Mouse (Mus musculus): ENCODE measurements around the gene Exosc7.

The Exosc7 gene

DNA sequence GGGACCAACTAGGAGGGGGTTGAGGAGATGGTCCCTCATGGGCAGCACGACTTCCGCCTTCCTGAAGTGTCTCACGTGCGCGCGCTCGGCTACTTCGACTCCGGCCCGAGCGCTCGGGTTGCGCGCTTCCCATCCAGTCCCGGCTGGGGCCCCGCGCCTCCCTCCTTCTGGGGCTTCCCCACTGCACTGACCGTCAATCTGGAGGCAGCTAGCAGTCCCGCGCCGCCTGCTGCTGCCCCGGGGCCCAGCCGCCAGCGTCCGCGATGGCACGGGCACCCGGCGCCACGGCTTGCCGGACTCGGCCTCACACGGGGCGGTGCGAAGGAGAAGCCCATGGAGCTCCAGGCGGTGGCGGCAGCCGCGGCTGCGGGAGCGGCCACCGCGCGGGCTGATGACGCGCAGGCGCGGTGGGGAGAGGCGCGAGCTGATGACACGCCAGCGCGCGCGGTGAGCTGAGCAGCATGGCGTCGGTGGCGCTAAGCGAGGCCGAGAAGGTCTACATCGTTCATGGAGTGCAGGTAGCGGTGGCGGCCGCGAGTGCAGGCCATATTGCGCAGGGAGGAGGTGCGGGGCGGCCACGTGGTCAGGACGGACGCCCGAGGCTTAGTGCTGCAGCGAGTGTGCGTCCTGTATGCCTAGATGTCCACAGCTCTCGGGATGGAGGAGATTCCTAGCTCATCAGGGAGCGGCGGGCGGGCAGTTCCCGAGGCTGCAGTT is at the start of gene Exosc7, which contains the start of gene Zdhhc3:
Gene Exosc7, plus strand, starts transcription at position 411 of the 717 bp plus-strand sequence.
Gene Zdhhc3, minus strand, starts transcription at position 401 of the 717 bp plus-strand sequence.
- in situ Hi-C loops (cut with MboI; ENCODE audit: low sequenced_read_pairs), result no loop called here

DNA sequence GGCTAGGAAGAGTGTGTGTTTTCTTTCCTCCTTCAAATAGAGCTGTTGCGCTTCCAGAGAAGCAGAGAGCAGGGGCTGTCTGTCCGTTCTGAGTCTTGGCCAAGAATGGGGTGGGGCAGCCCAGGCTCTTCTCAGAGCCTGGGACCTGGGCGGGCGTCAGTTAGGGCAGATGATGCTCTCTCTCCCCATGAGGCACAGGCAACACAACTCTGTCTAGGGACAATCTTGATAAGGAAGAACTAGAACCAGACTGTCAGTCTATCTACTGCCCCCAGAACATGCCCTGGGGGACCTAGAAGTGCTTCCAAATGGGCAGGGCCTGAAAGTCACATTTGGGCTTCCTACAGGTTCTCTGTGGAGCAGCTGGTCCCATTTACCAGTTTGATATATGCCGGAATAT is 33.9 kb upstream of the Exosc7 start:
- in situ Hi-C loops (cut with MboI; ENCODE audit: low sequenced_read_pairs), result no loop called here

DNA sequence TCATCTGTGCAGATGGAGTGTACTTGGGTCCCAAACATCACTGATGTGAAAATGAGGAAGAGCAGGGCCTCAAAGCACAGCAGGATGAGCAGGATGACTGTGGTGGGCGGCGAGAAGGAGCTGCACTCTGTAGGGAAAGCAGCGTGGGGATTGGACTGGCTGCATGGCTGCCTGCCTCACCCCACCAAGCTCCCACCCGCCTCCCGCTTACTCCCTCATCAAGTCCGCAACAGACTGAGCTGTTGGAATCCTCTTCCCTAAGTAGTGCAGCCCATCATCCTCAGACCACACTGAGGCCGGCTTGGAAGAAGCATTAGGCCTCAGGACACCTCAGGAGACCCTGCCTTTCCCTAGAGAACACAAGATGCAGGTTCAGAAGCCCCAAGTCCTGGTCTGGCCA is 32.7 kb upstream of the Exosc7 start:
- in situ Hi-C loops (cut with MboI; ENCODE audit: low sequenced_read_pairs), result no loop called here

DNA sequence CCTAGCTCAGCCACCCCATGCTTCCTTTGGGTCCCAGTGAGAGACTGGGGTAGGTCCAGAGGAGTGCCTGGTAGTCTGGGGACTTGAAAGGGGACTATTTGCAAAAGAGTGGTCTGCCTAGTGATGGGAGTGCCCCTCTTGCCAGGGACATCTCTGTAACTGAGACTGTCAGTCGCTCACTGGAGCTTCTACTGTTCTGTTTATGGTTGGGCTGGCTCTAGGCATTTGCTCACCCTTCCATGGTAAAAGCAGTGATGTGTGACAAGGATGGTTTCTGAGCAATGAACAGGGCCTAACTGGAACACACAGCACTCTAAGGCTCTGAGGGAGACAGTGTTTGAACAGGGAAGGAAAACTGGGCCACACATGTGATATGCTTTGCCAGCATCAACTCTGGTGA is 32.2 kb upstream of the Exosc7 start:
- in situ Hi-C loops (cut with MboI; ENCODE audit: low sequenced_read_pairs), result no loop called here

DNA sequence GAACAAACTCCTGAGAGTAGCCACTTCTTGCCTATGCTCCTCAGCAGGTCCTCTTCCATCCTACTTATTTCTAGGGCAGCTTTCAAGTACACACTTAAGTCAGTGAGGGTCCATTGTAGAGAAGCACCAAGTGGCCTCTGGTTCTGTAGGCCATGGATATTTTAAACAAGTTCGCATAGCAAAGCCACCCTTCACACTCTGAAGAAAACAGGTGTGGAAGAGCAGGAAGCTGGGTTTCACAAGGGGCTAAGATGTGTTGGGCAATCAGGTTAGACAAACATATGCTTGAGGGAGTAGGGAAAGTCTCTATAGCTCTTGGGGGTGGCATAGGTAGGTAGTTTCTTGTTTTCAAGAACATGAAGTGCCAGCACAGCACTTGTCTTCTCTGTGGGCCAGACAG is 27.6 kb upstream of the Exosc7 start:
- in situ Hi-C loops (cut with MboI; ENCODE audit: low sequenced_read_pairs), result no loop called here

DNA sequence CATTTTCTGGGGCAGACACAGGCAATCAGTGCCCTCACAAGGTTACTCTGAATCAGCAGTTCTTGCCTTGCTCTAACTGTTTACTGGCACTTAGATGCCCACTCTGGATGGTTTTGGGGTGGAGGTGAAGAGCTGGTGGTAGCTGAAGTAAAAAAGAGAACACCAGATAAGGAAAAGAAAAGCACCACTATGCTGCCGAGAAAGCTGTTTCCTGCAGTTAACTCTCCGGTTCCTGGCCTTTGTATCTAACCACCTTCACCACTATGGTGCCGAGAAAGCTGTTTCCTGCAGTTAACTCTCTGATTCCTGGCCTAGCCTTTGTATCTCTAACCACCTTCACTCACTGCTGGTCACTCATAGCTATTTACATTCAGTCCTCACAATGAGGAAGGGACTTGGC is 25.5 kb upstream of the Exosc7 start:
- in situ Hi-C loops (cut with MboI; ENCODE audit: low sequenced_read_pairs), result no loop called here

DNA sequence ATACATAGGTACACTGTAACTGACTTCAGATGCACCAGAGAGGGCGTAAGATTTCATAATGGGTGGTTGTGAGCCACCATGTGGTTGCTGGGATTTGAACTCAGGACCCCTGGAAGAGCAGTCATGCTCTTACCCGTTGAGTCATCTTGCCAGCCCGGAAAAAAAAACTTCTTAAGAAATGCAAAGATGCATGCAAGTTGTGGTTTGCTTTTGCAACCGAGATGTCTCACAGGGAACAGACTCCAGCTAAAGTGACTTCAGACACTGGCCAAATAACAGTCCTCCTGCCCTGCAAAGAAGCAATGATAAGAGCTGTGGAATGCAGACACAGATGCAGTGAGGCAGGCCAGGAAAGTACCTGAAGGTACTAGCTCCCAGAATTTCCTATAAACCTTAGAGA is 22.2 kb upstream of the Exosc7 start:
- in situ Hi-C loops (cut with MboI; ENCODE audit: low sequenced_read_pairs), result no loop called here

DNA sequence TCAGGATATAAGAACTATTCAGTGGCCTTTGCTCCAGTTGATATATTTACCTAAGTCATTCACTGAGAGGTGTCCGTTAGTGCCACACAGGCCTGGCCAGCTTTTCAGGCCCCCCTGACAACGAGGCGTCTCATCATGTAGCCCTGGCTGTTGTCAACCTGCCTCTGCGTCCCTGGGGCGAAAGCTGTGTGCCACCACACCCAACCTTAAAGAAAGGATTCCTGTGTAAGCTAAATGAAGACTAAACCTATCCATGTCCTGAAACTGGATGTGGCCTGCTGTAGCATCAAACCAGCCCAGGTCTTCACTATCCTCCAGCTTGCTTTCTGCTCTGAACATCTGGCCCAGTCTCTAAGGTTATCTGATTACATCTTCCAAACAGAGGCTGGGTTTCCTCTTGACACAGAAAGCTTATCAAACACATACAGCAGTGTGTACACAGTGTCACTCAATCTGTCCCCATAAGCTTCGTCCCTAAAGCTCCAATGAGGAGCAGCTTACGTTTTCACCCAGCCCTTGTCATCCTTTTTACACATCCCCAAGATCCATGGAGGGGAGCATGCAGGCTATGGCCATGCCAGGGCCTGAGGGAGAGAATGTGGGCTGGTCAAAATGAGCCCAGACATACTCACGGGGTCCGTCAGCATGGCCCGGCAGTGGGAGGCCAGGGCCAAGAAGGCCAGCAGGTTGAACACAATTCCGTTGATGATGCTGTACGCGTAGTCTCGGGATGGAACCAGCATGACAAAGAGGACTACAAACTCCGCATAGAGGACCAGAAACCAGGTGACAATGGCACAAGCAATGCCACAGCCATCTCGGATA is 13.2 kb upstream of the Exosc7 start:
- in situ Hi-C loops (cut with MboI; ENCODE audit: low sequenced_read_pairs), result no loop called here

DNA sequence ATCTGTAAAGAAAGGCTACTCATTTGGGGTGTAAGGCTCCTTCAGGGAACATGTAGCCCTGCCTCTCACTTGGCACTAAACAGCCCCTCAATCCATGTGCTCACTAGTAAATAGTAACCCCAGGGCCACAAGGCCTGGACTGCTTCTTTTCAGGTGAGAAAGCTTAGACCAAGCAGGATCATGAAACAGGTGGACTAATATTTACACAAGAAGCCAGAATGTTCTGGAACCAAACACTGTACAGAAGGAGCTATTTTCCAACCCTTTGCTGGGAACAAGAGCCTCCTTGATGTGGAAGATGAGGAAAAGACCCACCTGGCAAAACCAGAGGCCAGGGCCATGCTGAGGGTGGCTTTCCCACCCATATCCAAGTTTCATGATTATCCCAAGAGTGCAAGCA is 9.6 kb upstream of the Exosc7 start:
- in situ Hi-C loops (cut with MboI; ENCODE audit: low sequenced_read_pairs), result no loop called here

DNA sequence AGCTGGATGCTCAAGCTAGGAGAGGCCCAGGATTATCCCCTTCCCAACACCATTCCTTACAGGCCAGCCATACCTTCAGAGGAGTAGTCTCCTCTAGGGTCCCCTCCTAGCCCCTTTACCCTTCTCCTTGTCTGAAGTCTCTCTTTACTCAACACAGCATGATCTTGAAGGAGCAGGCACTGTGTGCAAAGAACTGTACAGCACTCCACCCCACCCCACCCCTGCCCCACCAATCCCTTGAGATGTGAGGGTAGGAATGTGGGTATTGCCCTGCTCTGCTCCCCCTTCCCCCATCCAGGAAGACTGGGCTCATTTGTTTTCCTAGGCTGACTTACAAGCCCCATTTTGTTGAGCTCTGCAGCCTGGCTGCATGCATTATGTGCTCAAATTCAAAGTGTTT is 8.7 kb upstream of the Exosc7 start:
- in situ Hi-C loops (cut with MboI; ENCODE audit: low sequenced_read_pairs), result no loop called here

DNA sequence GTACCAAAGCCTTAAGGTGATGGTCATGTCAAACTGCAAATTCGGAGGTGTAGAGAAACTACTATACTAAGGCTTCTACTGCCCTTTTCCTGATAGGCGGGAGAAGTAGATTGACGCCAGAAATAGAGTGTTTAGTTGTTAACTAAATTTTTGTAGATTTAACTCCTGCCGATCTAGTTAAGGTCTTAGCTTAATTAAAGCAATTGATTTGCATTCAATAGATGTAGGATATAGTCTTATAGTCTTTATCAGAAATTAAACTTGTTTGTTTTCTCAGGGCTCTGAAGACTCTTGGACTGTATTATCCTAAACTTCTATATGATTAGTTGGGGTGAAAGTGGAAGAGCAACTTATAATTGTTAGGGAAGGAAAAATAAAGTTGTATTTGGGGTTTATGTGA is 5.8 kb upstream of the Exosc7 start:
- in situ Hi-C loops (cut with MboI; ENCODE audit: low sequenced_read_pairs), result no loop called here

DNA sequence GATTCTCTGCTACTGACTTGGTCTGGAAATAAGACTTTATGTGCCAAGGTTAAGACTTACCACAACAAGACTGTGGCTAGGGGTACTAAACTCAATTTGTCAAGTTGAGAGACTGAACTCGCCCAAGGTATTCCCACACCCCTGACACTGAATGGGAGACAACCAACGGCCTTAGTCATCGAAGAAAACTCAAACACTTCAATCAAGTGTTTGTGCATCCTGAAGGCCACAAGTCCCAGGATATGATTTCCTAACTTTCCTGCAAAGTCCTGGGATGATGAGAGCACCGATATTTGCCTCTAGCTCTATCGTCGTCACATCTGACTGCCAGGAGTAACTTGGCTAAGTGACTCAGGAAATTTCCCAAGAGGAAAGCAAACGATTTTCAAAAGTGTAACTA is 3.8 kb upstream of the Exosc7 start:
- in situ Hi-C loops (cut with MboI; ENCODE audit: low sequenced_read_pairs), result no loop called here

DNA sequence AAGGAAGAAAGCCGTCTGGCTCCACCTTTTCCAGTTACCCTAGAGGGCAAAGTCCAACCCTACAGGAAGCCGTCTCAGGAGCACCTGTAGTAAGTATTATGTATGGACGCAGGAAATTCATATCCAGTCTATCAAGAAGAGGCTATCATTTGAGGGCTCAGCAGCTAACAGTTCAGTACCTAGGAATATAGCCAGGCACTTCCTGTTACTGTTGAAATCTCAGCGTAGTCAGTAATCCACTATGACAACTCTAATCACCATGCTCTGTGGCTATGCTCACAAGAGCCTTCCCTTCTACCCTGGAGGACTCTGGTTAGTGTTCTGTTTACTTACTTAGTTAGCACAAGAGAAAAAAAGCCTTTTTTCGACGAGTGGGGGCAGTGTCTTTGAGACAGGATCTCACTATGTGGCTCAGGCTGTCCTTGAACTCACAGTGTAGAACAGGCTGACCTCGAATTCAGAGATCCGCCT is 1.2 kb upstream of the Exosc7 start:
- in situ Hi-C loops (cut with MboI; ENCODE audit: low sequenced_read_pairs), result no loop called here

DNA sequence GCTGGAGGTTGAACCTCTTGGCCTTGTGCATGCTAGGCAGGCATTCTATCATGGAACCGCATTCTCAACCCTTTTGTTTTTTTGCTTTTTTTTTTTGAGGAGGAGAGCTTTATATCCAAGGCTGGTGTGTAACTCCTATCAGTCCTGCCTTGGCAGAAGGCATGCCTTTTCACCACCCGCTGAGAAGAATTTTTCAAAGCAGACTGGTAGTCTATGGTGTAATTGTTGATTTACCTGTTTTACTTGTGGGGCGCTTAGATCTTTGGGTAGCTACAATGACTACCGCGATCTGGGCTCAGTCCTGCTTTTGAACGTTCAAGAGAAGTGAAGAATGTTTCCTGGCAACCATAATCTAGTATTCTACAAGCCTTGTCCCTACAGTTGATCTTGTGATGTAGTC is 916 bp downstream of the Exosc7 start:
- in situ Hi-C loops (cut with MboI; ENCODE audit: low sequenced_read_pairs), result no loop called here

DNA sequence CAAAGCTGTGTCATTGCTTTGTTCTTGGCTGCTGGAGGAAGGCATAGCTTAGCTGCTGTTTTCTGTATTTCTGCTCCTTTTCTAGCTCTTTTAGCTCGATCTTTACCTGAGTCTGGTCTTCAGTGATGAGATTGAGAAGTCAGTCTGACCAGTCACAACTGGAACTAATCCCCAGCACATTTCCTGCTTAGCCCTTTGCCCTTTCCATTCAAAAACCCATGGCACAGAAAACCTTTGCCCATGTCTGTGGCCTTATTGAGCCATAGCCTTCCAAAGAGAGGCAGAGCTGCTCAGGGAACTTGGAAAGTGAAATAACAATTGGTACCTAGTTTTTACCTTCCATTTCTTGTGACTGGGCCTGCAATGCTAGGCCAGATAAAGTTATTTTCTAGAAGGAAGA is 2.6 kb downstream of the Exosc7 start:
- in situ Hi-C loops (cut with MboI; ENCODE audit: low sequenced_read_pairs), result no loop called here

DNA sequence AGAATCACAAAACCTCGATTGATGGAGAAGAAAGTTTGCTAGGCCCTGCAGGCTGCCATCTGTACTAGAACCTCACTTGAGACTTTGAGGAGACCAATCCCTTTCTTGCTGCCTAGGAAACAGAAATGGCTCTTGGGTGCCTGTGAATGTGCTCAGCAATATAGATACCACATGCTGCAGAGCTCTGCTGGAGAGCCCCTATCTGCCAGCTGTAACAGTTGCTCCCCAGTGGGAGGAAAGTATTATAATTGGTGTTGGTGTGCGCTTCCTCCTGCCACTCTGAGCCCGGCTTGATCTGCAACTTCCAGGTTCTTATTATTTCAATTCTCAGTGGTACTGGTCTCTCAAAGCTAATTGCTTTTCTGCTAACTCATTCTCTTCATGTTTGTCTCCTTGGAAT is 10.0 kb downstream of the Exosc7 start:
- in situ Hi-C loops (cut with MboI; ENCODE audit: low sequenced_read_pairs), result no loop called here

DNA sequence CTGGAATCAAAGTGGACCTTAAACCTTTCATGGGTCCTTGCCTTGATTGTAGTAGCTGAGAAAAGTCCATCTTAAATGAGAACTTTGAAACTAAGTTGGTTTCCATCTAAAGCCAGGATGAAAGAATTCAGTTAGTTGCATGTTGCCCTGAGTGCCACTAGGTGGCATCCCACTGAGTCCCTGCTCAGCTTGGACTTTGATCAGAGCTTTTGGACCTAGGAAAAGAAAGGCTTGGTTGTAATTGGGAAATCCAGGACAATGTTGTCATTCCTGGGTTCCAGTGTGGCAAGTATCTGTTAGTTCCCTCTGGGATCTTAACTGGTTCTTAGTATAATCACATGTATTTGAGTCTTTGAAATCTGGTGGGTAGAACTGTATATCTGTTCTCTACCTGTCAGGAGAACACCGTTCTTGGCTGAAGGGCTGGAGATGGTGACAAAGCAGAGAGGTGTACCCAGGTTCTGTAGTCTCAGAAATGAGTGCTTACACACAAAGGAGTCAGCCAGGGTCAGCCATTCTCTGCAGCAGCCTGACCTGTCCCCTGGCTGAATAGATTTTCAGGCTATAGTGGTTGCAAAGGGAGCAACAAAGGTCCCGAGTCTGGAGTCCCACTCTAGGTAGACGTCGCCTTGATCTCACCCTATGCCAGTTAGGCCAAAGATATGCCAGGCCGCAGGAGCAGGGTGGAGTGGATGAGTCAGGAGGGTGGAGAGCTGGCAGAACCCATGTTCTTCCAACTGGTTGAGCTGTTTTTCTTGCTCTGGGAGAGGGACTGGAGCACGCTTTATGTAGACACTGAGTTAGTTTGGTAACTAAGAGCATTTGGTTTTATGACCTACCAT is 10.8 kb downstream of the Exosc7 start:
- in situ Hi-C loops (cut with MboI; ENCODE audit: low sequenced_read_pairs), result no loop called here

DNA sequence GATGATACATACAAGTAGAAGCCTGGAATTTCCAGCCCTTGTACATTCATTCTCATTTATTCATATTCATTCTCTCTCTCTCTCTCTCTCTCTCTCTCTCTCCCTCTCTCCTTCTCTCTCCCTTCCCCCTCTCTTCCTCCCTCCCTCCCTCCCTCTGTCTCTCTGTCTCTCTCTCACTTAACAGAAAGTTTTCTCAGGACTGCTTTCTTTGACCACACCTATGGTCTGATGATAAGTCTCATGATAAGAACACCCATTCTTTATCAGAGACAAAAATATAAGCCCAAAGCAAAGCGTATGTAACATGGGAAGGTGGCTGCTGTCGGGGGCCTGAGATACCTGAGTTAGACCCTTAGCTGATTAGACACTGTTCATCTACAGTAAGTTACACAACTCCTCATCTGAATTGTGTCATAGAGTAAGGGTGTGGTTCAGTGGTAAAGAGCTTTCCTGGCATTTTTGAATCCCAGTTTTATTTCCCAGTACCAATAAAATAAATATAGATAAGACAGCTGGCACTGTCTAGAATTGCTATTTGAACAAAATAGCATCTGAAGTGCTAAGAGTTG is 11.5 kb downstream of the Exosc7 start:
- in situ Hi-C loops (cut with MboI; ENCODE audit: low sequenced_read_pairs), result no loop called here

DNA sequence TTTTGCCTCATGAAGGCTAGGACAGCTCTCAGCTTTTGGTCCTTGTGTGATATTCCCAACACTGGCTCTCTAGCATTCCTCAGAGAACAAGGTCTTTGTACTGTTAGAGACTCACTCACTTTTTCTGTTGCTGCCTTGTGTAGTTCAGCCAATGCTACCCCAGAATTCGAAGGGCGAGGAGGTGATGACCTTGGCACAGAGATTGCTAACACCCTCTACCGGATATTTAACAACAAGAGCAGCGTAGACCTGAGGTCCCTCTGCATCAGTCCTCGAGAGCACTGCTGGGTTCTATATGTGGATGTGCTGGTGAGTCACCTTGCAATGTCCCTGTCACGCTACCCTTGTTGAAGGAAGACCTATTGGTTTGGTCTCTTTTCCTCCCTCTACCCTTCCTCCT is 14.6 kb downstream of the Exosc7 start:
- in situ Hi-C loops (cut with MboI; ENCODE audit: low sequenced_read_pairs), result no loop called here

DNA sequence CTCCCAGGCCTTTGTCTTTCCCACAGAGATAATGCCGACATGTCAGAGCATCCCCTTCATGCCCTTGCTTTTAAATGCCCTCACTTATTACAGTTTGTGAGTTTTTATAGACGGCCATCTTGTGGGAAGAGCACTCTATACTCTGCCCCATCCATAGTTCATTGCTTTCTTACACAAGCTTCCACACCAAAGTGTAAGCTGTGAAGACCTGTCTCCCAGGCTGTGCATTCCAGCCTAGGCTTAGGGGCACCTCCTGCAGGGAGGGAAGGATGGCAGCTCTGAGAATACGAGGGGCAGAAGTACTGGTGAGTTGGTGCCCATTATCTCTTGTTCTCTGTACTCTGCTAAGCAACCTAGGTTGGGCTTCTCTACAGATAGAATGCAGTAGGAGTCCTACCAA is 20.0 kb downstream of the Exosc7 start:
- in situ Hi-C loops (cut with MboI; ENCODE audit: low sequenced_read_pairs), result no loop called here

All from CH12F3 (cell line).